Comparison of ENCODE assay signal across 8 mouse cellular contexts in genomic region chr9:114956945-114957344, GRCm38 (mm10). TPM values are rescaled to one million over a fixed set of nuclear protein-coding genes. Genes with fewer than 3 reads are reported as not detected.
DNase-seq lines count a peak whose midpoint lies in the region; ATAC-seq and TF ChIP-seq lines count a peak whose summit lies in the region.

No protein-coding gene starts in this region.

- no peaks in the 10 kb centered on the region for H3K9me3 ChIP-seq in heart, postnatal 0 days (replicated peaks; ENCODE audit: control insufficient read depth, low read length)
- no peaks in the 10 kb centered on the region for H3K9me3 ChIP-seq in lung, embryonic 16.5 days (ENCODE audit: control insufficient read depth, low read length)

- H3K79me2 ChIP-seq in heart, adult 2 months (replicated peaks; ENCODE audit: control insufficient read depth, insufficient read depth, low read length): no peaks in the 10 kb centered on the region

- H3K4me1 ChIP-seq in heart, adult 2 months (ENCODE audit: control insufficient read depth, insufficient read depth, low read length): no peaks in the 10 kb centered on the region
- H3K4me1 ChIP-seq in heart, postnatal 0 days (ENCODE audit: control insufficient read depth, insufficient read depth): no peaks in the 10 kb centered on the region
- no peaks in the 10 kb centered on the region for H3K4me1 ChIP-seq in lung, embryonic 16.5 days (replicated peaks; ENCODE audit: control insufficient read depth, insufficient read depth, low read length)

- no peak overlapping the region for H3K9ac ChIP-seq in heart, adult 2 months (ENCODE audit: low read depth, low read length)
- no peak overlapping the region for H3K9ac ChIP-seq in heart, postnatal 0 days (replicated peaks; ENCODE audit: low read depth, low read length)
- no peak overlapping the region for H3K9ac ChIP-seq in lung, embryonic 16.5 days (ENCODE audit: low read length)

- TF ChIP-seq CTCF in heart, adult 2 months (IDR thresholded peaks at IDR 0.05): peak; percentile 88
- peak; percentile 70 for TF ChIP-seq CTCF in heart, postnatal 0 days (IDR thresholded peaks at IDR 0.05; ENCODE audit: low read depth)

- no peak overlapping the region for H3K4me2 ChIP-seq in heart, postnatal 0 days (ENCODE audit: low read depth, low read length)
- no peak overlapping the region for H3K4me2 ChIP-seq in lung, embryonic 16.5 days (ENCODE audit: low read depth, low read length)

- H3K27ac ChIP-seq in heart, adult 2 months: no peak overlapping the region
- no peak overlapping the region for H3K27ac ChIP-seq in heart, postnatal 0 days (ENCODE audit: low read depth)
- H3K27ac ChIP-seq in lung, embryonic 16.5 days (ENCODE audit: low read length): no peak overlapping the region

- no peak for TF ChIP-seq POLR2A in heart, adult 2 months (IDR thresholded peaks at IDR 0.05; ENCODE audit: insufficient read depth, low read depth, low read length)

- peak; percentile 9 to 28 for DNase-seq in heart, adult 2 months
- DNase-seq in heart, adult 11 months: no peak
- DNase-seq in 416B (ENCODE audit: low read depth) (peak; percentile 53), adipocyte (ENCODE audit: low spot score) (peak; percentile 78)
- DNase-seq in heart, postnatal 0 days (ENCODE audit: low spot score): peak; percentile 65
- DNase-seq in T-cell, adult 2 months (ENCODE audit: low spot score): no peak
- DNase-seq in gastrocnemius, postnatal 10 days: no peak

- no peak overlapping the region for H3K4me3 ChIP-seq in heart, adult 2 months
- no peak overlapping the region for H3K4me3 ChIP-seq in heart, postnatal 0 days (ENCODE audit: low read depth, low read length)
- no peak overlapping the region for H3K4me3 ChIP-seq in lung, embryonic 16.5 days (ENCODE audit: low read length)

- intact Hi-C loops in heart, adult 2 months (cut with DNase I): loop anchor here (1.0 to 5.0 kb wide), 3 partner anchors 44 to 205 kb away; no protein-coding TSS in a partner anchor

- H3K36me3 ChIP-seq in heart, adult 2 months (ENCODE audit: control insufficient read depth, insufficient read depth, low read length): no peaks in the 10 kb centered on the region
- H3K36me3 ChIP-seq in heart, postnatal 0 days (replicated peaks; ENCODE audit: control insufficient read depth, insufficient read depth, low read length): no peaks in the 10 kb centered on the region
- H3K36me3 ChIP-seq in lung, embryonic 16.5 days (ENCODE audit: control insufficient read depth, insufficient read depth, low read length): no peaks in the 10 kb centered on the region

- no peaks in the 10 kb centered on the region for H3K27me3 ChIP-seq in heart, adult 2 months (ENCODE audit: control insufficient read depth, insufficient read depth, low read length)
- H3K27me3 ChIP-seq in heart, postnatal 0 days (ENCODE audit: control insufficient read depth, insufficient read depth, low read length): no peaks in the 10 kb centered on the region
- H3K27me3 ChIP-seq in lung, embryonic 16.5 days (ENCODE audit: control insufficient read depth, insufficient read depth, low read depth, low read length): no peaks in the 10 kb centered on the region

- WGBS in heart, adult 2 months: 34% methylated on average over 5 of the region's 5 CpGs
- WGBS in heart, postnatal 0 days: 33% methylated on average over 5 of the region's 5 CpGs
- WGBS in lung, embryonic 16.5 days: 36% methylated on average over 5 of the region's 5 CpGs

- no peak for TF ChIP-seq EP300 in heart, adult 2 months (IDR thresholded peaks at IDR 0.05; ENCODE audit: insufficient read depth, low read depth, low read length)
- no peak for TF ChIP-seq EP300 in heart, postnatal 0 days (IDR thresholded peaks at IDR 0.05; ENCODE audit: low read depth)

- ATAC-seq in heart, postnatal 0 days (ENCODE audit: insufficient read depth, low read depth): peak; percentile 76
- peak; percentile 70; the same call in 1 of the 2 replicates for ATAC-seq in lung, embryonic 16.5 days (ENCODE audit: low read depth)

RNA-seq across cellular contexts. Expression of gene Osbpl10, which starts 21.4 kb away (rescaled TPM):
- 1 to 10 TPM; 2.0 to 3.4 TPM for total RNA-seq in heart, adult 2 months (2021)
- polyA plus RNA-seq in heart, adult 2 months (2012; rRNA removed): 0.88 and 1.4 TPM in 2 replicates
- 2.9 and 3.0 TPM in 2 replicates for total RNA-seq in heart, postnatal 0 days (2014; rRNA removed; ENCODE audit: low replicate concordance)
- 0.36 and 0.44 TPM in 2 replicates for polyA plus RNA-seq in heart, postnatal 0 days (2015; fragmentation: Nextera tagmentation; extraction: Ambion mirVana)
- 2.2 and 3.5 TPM in 2 replicates for polyA plus RNA-seq in lung, embryonic 16.5 days (2015; fragmentation: Nextera tagmentation; extraction: Ambion mirVana)
- total RNA-seq in gastrocnemius, postnatal 10 days (2021): 1 to 10 TPM; 8.7 to 9.6 TPM

RNA-seq across cellular contexts. Expression of gene Gpd1l, which starts 23.2 kb away (rescaled TPM):
- total RNA-seq in heart, adult 2 months (2021): 10 to 100 TPM; 36.9 to 42.0 TPM
- polyA plus RNA-seq in heart, adult 2 months (2012; rRNA removed): 33.3 and 59.3 TPM in 2 replicates
- total RNA-seq in heart, postnatal 0 days (2014; rRNA removed; ENCODE audit: low replicate concordance): 30.8 TPM in 2 replicates
- polyA plus RNA-seq in heart, postnatal 0 days (2015; fragmentation: Nextera tagmentation; extraction: Ambion mirVana): 14.2 and 15.3 TPM in 2 replicates
- 17.7 and 18.1 TPM in 2 replicates for polyA plus RNA-seq in lung, embryonic 16.5 days (2015; fragmentation: Nextera tagmentation; extraction: Ambion mirVana)
- total RNA-seq in gastrocnemius, postnatal 10 days (2021): 10 to 100 TPM; 21.9 to 22.2 TPM

RNA-seq across cellular contexts. Expression of gene Rps27rt, which starts 25.6 kb away (rescaled TPM):
- 10 to 100 TPM; 14.3 to 32.5 TPM for total RNA-seq in heart, adult 2 months (2021)
- 23.0 and 46.7 TPM in 2 replicates for polyA plus RNA-seq in heart, adult 2 months (2012; rRNA removed)
- total RNA-seq in heart, postnatal 0 days (2014; rRNA removed; ENCODE audit: low replicate concordance): 57.4 and 71.9 TPM in 2 replicates
- polyA plus RNA-seq in heart, postnatal 0 days (2015; fragmentation: Nextera tagmentation; extraction: Ambion mirVana): 270 and 308 TPM in 2 replicates
- 402 and 504 TPM in 2 replicates for polyA plus RNA-seq in lung, embryonic 16.5 days (2015; fragmentation: Nextera tagmentation; extraction: Ambion mirVana)
- total RNA-seq in gastrocnemius, postnatal 10 days (2021): 10 to 100 TPM; 28.1 to 40.6 TPM

Comparison
In these comparisons a context has a peak if more than half of its experiments do, and no peak if none do; other contexts are left out.
1. DNase-seq: peak in heart, adult 2 months (2 of 2), 416B (single experiment), adipocyte (single experiment) and heart, postnatal 0 days (single experiment); none in heart, adult 11 months (single experiment), T-cell, adult 2 months (single experiment) and gastrocnemius, postnatal 10 days (single experiment).